Mouse (Mus musculus) heart, embryonic 14.5 days (tissue): ENCODE measurements around the gene Isy1. TPM values are rescaled to one million over a fixed set of nuclear protein-coding genes. Genes with fewer than 3 reads are reported as not detected.

Experiments used
- ATAC-seq: fragments of 200-750 bp; cut with Nextera tagmentation; 2 replicates; pipeline ENCODE4 v1.8.0; 2017; ENCODE audit warnings: low read depth, moderate TSS enrichment; ENCODE audit not compliant: insufficient number of reproducible peaks, insufficient read depth, low FRiP score
- H3K27ac ChIP-seq, 2 experiments: fragments of 200-500 bp in 1 of 2; fragments of 300-500 bp in 1 of 2; sonication (generic) in 1 of 2; replicated peaks in 1 of 2; 2 replicates each; pipeline ENCODE4 v1.5.1; 2012 to 2014; ENCODE audit warnings: low read depth in 2 of 2, low read length in 2 of 2, control low read depth in 1 of 2, mild to moderate bottlenecking in 1 of 2, mixed read lengths in 1 of 2; ENCODE audit not compliant: control insufficient read depth in 1 of 2, insufficient read depth in 1 of 2
- H3K27me3 ChIP-seq: fragments of 300-500 bp; sonication (generic); 2 replicates; pipeline ENCODE4 v1.6.1; 2014; ENCODE audit warnings: mild to moderate bottlenecking, low read length, control low read depth; ENCODE audit not compliant: control insufficient read depth, insufficient read depth
- H3K36me3 ChIP-seq: fragments of 300-500 bp; sonication (generic); 2 replicates; pipeline ENCODE4 v1.6.1; 2014; ENCODE audit warnings: mild to moderate bottlenecking, control low read depth, low read length, mixed read lengths; ENCODE audit not compliant: control insufficient read depth, insufficient read depth
- H3K4me1 ChIP-seq, 2 experiments: fragments of 200-500 bp in 1 of 2; fragments of 300-500 bp in 1 of 2; sonication (generic) in 1 of 2; 2 replicates each; pipeline ENCODE4 v1.6.1; 2012 to 2014; ENCODE audit warnings: low read length in 2 of 2, control low read depth in 1 of 2, mixed read lengths in 1 of 2; ENCODE audit not compliant: control insufficient read depth in 2 of 2, insufficient read depth in 2 of 2
- H3K4me2 ChIP-seq: fragments of 300-500 bp; sonication (generic); 2 replicates; pipeline ENCODE4 v1.6.1; 2014; ENCODE audit warnings: mild to moderate bottlenecking, low read length
- H3K4me3 ChIP-seq, 2 experiments: fragments of 200-500 bp in 1 of 2; fragments of 300-500 bp in 1 of 2; sonication (generic) in 1 of 2; 2 replicates each; pipeline ENCODE4 v1.5.1; 2012 to 2014; ENCODE audit warnings: low read length in 2 of 2, mild to moderate bottlenecking in 2 of 2, control low read depth in 1 of 2, low read depth in 1 of 2, moderate library complexity in 1 of 2; ENCODE audit not compliant: control insufficient read depth in 1 of 2, insufficient read depth in 1 of 2
- H3K9ac ChIP-seq: fragments of 300-500 bp; sonication (generic); 2 replicates; pipeline ENCODE4 v1.6.1; 2014; ENCODE audit warnings: mild to moderate bottlenecking, low read length
- H3K9me3 ChIP-seq: fragments of 300-500 bp; sonication (generic); 2 replicates; pipeline ENCODE4 v1.6.1; 2016; ENCODE audit warnings: low read length, control low read depth; ENCODE audit not compliant: control insufficient read depth
- WGBS: fragments of 180-500 bp; shearing (Covaris S2); extraction: QIAGEN DNeasy Blood & Tissue Kit; methylation state at CpG from one replicate; pipeline ENCODE4 v1.1.7; 2014; 5-methylcytosine and 5-hydroxymethylcytosine counted together
- polyA plus RNA-seq: library from polyadenylated mRNA; unstranded; fragments of >200 nt; fragmentation: Nextera tagmentation; extraction: Ambion mirVana; gene quantifications from 2 replicates; pipeline ENCODE4 v1.2.1, GENCODE M21; 2014

The Isy1 gene
- polyA plus RNA-seq, 1 experiment from 2014 or later: 16.5 TPM

DNA sequence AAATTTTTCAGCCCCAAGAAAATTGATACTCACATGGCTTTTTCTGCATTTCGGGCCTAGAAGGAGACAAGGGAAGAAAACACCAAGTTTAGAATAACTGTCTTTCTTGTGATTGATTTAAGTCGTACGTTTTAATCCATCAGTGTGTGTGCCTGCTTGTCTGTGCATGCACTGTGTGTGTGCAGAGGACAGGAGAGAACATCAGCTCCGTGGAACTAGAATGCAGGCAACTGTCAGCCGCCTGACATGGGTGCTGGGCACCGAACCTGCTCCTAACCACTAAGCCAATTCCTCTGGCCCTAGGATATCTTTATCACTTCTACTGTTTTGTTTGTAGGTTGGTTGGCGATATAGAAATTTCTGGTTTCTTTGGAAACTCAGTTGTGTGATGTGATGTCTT, 2.9 kb downstream of the Isy1 start, which contains the start of gene Gm45140:
Gene Gm45140, minus strand, starts transcription at position 101 of the 400 bp plus-strand sequence.
- Histone ChIP-seq H3K4me3 (no peak within 1 kb of the TSS), H3K27ac (no peak within 1 kb of the TSS), H3K9ac (no peak within 1 kb of the TSS), H3K27me3 (no peaks in the 10 kb centered on the region), H3K4me1 (0 out of 4 replicates have a peak, but pooled peaks cover 0 to 7% of the 10 kb centered on the region in 2 experiments), H3K9me3 (no peaks in the 10 kb centered on the region), H3K36me3 (peaks cover 42% of the 10 kb centered on the region), H3K4me2 (no peak within 1 kb of the TSS)
- 93% methylated on average over 7 of the region's 7 CpGs for WGBS
- ATAC-seq: no peak

DNA sequence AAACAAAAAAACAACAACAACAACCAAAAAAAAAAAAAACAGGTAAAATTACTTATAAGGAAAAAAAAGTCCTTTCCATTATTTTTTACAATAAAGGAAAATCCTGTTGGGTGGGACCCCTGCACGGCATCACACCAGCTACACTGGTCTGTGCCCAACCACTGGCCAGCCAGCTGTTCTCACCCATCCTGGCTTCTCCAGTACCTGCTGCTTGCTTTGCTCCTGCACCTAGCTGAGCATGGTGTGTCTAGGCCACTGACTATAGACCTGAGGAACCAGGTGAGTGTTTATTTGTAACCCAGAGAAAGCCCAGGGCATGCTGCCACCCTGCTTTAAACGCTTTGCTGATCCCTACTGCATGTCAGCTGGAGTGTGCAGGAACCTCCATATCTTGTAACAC, 18.2 kb downstream of the Isy1 start:
- H3K27me3 ChIP-seq: no peaks in the 10 kb centered on the region
- no peak for ATAC-seq
- peaks cover 100% of the 10 kb centered on the region for H3K36me3 ChIP-seq
- no peaks in the 10 kb centered on the region for H3K4me1 ChIP-seq
- H3K9ac ChIP-seq: no peak overlapping the region
- no peak overlapping the region for H3K4me3 ChIP-seq
- H3K27ac ChIP-seq: no peak overlapping the region
- H3K4me2 ChIP-seq: no peak overlapping the region
- 96% methylated on average over 2 of the region's 2 CpGs for WGBS
- H3K9me3 ChIP-seq: 0 out of 2 replicates have a peak, but pooled peaks cover 3% of the 10 kb centered on the region

GRCm38 (mm10) chr6:87814486-87814885, 24.1 kb downstream of the Isy1 start:
- H3K4me3 ChIP-seq: no peak overlapping the region

GRCm38 (mm10) chr6:87812656-87813055, 25.9 kb downstream of the Isy1 start:
- no peak for ATAC-seq
- no peaks in the 10 kb centered on the region for H3K9me3 ChIP-seq
- H3K27ac ChIP-seq: peak overlapping the region in 1 of 2 experiments; percentile 86; a peak in 1 of 4 replicates
- peaks cover 27% of the 10 kb centered on the region for H3K36me3 ChIP-seq
- peak overlapping the region; percentile 83 for H3K9ac ChIP-seq
- H3K4me2 ChIP-seq: peak overlapping the region; percentile 85
- peaks cover 0 to 14% of the 10 kb centered on the region in 2 experiments; a peak in 3 of 4 replicates for H3K4me1 ChIP-seq
- H3K4me3 ChIP-seq: peak overlapping the region in 1 of 2 experiments; percentile 78; a peak in 2 of 4 replicates
- no peaks in the 10 kb centered on the region for H3K27me3 ChIP-seq
- 81% methylated on average over 1 of the region's 1 CpGs for WGBS

More at GRCm38 (mm10) chr6:87814486-87814885, 24.1 kb downstream of the Isy1 start:
- WGBS: 92% methylated on average over 5 of the region's 5 CpGs
- ATAC-seq: no peak
- H3K36me3 ChIP-seq: peaks cover 46% of the 10 kb centered on the region
- H3K9me3 ChIP-seq: no peaks in the 10 kb centered on the region
- no peak overlapping the region for H3K27ac ChIP-seq
- H3K9ac ChIP-seq: no peak overlapping the region
- H3K4me2 ChIP-seq: no peak overlapping the region
- H3K27me3 ChIP-seq: no peaks in the 10 kb centered on the region
- H3K4me1 ChIP-seq: peaks cover 0 to 14% of the 10 kb centered on the region in 2 experiments; a peak in 3 of 4 replicates

DNA sequence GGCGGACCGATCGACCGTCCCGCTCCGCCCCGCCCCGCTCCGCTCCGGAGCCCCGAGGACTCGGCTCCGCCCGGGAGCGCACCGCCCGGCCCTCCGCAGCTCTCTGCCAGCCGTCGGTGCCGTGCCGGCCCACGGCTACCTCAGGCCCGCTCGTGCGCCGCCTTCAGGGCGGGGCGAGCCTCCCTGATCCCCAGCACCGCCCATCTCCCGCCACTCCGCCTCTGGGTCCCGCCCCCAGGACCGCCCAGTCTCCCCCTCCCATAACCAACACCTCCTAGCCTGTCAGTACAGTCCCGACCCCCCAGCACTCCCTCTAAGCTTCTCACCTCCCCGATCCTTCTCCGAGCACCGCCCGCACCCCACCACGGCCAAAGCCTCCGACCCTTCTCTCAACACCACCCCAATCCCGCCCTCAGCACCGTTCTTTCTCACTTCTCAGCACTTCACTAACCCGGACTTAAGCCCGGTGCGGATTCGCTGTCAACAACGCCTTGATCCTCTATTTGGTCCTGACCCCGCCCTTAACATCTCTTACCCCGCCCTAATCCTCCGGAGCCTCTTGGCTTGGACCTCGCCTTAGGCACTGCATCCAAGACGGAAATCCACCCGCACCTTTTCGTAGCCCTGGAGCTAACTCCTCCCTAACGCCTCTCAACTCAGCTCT, 26.8 kb downstream of the Isy1 start, which contains the start of gene Rab43:
Gene Rab43, minus strand, starts transcription at position 490 of the 664 bp plus-strand sequence.
- peaks cover 2 to 14% of the 10 kb centered on the region in 2 experiments; a peak in 3 of 4 replicates for H3K4me1 ChIP-seq
- H3K9ac ChIP-seq: peak within 1 kb of the TSS; percentile 83
- peak within 1 kb of the TSS; percentile 75 to 78 for H3K4me3 ChIP-seq
- peaks cover 19% of the 10 kb centered on the region for H3K36me3 ChIP-seq
- H3K4me2 ChIP-seq: peak within 1 kb of the TSS; percentile 85
- WGBS: under 1% methylated on average over 37 of the region's 56 CpGs
- no peaks in the 10 kb centered on the region for H3K9me3 ChIP-seq
- ATAC-seq: peak; percentile 95
- H3K27ac ChIP-seq: peak within 1 kb of the TSS; percentile 61 to 86
- no peaks in the 10 kb centered on the region for H3K27me3 ChIP-seq

DNA sequence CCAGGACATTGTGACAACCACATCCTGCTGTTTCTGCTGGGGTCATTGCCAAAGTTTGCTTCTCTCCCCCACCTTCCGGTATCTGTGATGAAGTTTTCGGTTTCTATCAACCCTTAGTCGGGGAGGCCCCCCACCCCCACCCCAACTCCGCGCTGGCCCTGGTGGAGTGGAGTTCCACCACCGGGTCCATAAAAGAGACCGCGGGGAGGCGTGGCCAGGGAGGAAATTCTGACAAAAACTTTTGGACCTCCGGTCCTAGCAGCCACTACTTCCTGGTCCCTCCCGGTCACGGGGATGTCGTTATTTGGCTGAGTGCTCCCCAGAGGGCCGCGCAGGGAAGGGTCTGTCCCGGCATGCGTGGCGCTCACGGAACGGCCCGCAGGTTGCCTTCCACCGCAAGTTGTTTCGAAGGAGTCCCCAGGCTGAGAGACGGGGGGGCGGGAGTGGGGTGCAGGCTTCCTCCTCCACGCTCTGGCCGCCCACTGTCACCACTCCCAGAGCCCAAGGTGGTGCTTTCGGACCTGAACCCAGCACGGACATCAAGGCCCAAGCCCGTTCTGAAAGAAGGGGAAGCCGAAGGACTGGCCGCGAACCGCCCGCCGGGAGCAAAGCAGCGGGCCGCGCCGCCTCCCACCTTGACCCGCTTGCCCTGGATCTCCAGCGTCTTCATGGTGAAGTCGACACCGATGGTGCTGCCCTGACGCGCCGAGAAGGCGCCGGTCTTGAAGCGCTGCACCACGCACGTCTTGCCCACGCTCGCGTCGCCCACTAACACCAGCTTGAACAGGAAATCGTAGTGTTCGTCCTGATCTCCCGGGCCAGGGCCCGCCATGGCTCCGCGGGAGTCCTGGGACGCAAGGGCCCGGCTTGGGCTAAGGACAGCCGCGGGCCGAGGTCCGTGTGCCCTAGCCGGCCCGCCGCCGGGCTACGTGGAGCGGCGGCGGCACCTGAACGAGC, 27.6 kb downstream of the Isy1 start:
- Histone ChIP-seq H3K27me3 (no peaks in the 10 kb centered on the region), H3K27ac (peak overlapping the region; percentile 61 to 86), H3K9me3 (no peaks in the 10 kb centered on the region), H3K4me2 (peak overlapping the region; percentile 85), H3K4me1 (peaks cover 2 to 14% of the 10 kb centered on the region in 2 experiments; a peak in 3 of 4 replicates), H3K36me3 (peaks cover 11% of the 10 kb centered on the region), H3K4me3 (peak overlapping the region; percentile 75 to 78), H3K9ac (peak overlapping the region; percentile 83)
- WGBS: under 1% methylated on average over 65 of the region's 77 CpGs
- ATAC-seq: peak; percentile 24

GRCm38 (mm10) chr6:87810311-87810710, 28.3 kb downstream of the Isy1 start:
- Histone ChIP-seq H3K4me2 (peak overlapping the region; percentile 85), H3K9me3 (no peaks in the 10 kb centered on the region), H3K36me3 (peaks cover 4% of the 10 kb centered on the region; the same call in 1 of the 2 replicates), H3K4me3 (peak overlapping the region; percentile 75 to 78; a peak in 3 of 4 replicates), H3K9ac (peak overlapping the region; percentile 83), H3K27me3 (no peaks in the 10 kb centered on the region), H3K27ac (peak overlapping the region in 1 of 2 experiments; percentile 86; a peak in 1 of 4 replicates), H3K4me1 (peaks cover 2 to 14% of the 10 kb centered on the region in 2 experiments; a peak in 3 of 4 replicates)
- ATAC-seq: no peak
- 37% methylated on average over 6 of the region's 6 CpGs for WGBS
